Mouse (Mus musculus): ENCODE results near the gene Ifih1.
A peak's percentile ranks its signal among the peaks of the same experiment; 100 is the strongest.

The Ifih1 gene

GRCm38 (mm10) chr2:62639869-62640268 lies 6.2 kb downstream of the Ifih1 start:
- no peak for DNase-seq (ENCODE audit: low read depth, low spot score)

DNA sequence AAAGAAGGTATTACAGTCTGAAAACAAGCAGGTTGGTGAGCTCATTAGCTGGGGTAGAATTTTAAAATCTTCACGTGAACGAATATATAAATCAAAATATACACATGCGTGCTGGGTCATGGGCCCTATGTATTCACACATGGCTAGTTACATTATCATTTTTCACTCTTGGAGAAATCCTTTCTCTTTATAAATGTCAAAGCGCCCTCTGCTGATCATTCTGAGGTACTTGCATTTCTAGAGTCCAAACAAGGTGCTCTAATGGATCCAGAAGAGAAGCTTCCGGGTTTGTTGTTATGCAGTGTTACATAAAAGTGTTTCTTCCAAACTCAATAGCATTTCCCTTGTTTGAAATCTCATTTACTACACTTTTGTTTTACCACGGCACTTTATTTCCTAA lies 15.6 kb downstream of the Ifih1 start:
- DNase-seq (ENCODE audit: low read depth, low spot score): no peak

DNA sequence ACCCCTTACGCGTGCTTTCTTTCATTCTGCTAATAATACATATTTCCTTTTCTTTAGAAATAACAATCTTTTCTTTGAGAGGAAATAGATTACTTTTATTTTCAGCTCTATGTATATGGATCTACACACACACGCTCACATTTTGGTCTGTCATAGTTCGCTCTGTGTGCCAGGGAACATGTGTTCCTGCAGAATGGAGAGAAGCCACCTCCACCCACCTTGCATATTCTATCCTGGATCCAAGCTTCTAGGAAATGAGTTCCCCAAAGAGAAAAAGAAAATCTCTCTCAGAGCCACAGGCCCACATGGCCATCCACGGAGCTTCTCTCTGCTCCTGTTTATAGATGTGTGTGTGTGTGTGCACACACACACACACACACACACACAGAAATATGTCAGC lies 17.7 kb downstream of the Ifih1 start:
- peak; percentile 89 for DNase-seq (ENCODE audit: low read depth, low spot score)

DNA sequence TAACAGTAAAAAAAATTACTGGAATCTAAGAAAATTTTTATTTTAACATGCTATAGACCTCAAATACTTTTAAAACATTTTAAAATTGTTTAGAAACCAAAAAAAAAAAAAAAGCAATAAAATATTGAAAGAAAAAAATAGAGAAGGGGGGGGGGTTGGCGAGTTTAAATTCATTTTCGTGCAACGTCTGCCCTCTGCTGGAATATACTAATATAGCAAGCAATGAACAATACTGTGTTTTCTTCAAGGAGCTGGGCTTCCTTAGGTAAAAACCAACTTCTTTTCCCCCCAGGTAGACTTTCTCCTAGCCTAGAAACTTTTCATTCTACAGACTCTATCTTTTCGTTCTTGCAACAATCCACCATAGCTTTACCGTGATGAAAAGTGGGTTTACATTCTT lies 18.3 kb downstream of the Ifih1 start:
- no peak for DNase-seq (ENCODE audit: low read depth, low spot score)

DNA sequence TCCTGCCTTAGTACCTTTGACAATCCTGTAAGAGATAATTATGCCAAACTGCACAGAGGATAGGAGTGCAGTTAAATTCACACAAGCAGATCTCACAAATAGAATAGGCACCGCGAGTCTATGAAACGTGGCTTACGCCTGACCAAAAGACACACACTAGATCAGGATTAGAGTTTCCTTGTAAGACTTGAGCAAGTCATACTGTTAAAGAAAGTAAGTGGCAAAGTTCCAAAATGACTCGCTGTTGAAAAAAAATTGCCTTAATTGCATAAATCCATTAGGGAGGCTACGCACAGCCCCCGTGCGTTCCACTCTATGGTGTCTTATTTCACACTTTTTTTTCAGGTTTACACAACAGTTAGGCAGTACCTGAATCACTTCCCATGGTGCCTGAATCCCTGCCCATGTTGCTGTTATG lies 23.0 kb downstream of the Ifih1 start:
- DNase-seq (ENCODE audit: low read depth, low spot score): no peak

DNA sequence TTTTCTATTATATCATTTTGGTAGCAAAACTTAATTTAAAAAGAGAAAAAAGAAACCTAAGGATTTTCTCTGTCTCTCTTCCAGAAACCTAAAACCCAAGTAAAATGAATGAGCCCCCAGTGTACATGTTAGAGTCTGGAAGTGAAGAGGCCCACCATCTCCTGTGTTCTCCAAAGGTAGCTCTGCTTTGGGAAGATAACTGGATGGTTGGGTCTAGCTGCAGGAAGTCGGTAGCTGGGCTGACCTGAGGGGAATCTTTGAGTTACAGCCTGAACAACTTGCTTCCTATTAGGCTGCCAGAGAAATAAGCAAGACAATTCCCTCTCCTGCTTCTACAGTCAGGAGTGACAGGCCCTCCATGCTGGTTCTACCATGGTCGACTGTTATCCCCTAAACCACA lies 26.4 kb downstream of the Ifih1 start:
- no peak for DNase-seq (ENCODE audit: low read depth, low spot score)

DNA sequence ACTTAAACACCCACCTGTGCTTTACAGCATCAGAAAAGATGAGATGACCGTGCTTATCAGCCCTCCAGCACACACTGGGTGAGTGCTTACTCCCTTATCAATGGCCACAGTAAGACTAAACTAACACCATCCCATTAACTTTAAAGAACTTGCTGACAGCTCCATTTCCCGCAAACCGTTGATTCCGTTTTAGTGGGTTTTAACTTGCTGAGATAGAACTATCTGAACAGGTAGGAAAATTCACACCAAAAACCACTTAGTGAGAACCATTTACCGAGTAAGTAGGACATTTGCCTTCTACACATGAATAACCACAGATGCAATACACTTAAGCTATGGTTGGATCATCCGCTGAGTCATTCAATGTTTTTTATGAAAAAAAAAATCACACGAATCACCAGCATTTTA lies 27.1 kb downstream of the Ifih1 start:
- DNase-seq (ENCODE audit: low read depth, low spot score): no peak

DNA sequence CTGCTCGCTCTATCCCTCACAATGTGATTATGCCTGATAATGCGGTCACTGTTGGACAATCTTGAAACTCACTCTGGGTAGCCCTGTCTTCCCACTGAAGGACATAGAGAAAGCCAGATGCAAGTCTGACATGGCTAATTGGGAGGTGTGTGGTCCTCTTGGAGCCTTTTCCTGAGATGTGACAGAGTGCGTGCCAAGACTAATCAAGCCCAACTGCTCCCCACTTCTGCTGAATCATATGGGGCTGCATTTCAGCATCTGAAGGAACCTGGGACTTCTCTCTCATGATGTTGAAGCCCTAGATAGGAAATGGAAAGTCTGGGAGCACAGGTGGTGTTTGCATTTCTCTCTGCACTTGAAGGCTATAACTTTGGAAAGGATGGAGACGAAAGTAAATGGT lies 32.9 kb downstream of the Ifih1 start:
- DNase-seq (ENCODE audit: low read depth, low spot score): no peak

DNA sequence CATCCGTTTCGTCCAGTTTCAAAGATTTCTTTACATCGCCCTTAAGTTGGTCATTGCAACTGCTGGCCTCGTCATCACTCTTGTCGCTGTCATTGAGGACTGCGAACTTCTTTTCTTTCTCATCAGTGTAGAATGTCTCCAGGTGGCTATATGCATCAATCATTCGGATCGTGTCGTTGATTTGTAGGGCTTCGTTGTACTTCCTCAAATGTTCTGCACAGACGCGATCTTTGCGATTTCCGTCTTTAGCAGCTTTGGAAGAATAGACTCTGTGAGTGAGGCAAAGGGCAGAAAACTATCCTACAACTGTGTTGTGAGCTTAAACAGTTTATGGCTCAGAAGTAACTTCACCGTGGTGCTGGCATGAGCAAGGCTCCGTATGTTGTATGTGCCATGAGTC lies 39.9 kb downstream of the Ifih1 start:
- no peak for DNase-seq (ENCODE audit: low read depth, low spot score)

DNA sequence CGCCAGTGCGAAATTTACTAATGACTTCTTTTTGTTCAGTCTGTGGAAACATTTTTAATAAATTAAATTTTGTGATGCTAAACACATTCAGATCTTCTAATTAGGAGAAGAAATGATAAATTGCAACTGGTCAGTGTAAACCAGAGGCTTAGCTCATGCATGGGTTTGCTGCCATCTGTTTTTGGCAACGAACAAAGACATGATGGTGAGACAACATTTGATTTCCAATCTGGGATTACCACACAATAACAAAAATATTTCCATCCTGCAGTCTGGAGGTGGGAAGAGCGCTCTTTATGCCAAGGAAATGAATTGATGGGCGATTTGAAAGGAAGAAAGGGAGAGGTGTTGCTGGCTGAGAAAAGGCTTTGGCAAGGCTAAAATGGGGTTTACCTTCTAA lies 42.5 kb downstream of the Ifih1 start:
- no peak for DNase-seq (ENCODE audit: low read depth, low spot score)

- DNase-seq (ENCODE audit: low read depth, low spot score): no peak
Observed at GRCm38 (mm10) chr2:62596586-62596985, 49.5 kb downstream of the Ifih1 start.

- no peak for DNase-seq (ENCODE audit: low read depth, low spot score)
Observed at GRCm38 (mm10) chr2:62594491-62594890, 51.6 kb downstream of the Ifih1 start.

DNA sequence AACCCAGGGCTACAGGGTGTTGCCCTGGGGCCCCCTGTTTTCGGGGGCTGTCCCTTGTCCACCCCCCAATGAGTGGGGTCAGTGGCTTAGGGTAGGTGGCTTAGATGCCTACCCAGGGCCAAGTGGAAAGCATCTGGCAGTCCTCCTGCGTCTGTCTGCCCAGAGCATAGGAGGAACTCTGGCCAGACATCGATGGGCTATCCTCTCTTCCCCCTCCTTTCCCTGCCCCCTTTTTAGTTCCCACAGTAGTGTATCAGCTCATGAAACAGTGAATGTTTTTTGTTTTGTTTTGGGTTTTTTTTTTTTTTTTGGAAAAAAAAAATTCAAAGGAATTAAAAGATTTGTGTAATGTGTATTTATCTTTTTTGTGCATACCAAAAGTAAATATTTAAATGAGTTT lies 54.5 kb downstream of the Ifih1 start:
- DNase-seq (ENCODE audit: low read depth, low spot score): no peak

DNA sequence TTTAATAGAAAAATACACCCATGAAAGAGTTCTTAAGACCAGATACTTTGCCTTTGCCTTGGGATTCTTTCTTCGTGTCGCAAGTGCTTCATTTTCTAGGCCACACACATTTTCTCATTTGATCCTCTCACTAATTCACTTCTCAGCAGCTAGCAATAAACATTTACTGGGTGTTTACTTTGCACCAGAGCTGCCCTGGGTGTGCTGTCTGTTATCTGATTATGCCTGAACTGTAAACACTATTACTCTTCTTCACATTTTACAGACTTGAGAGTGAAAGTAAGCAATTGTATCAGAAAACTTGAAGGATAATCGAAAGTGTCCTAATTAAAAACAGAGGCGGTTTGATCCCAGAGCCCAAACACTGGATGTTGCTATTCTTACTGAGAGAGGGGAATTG lies 56.7 kb downstream of the Ifih1 start:
- DNase-seq (ENCODE audit: low read depth, low spot score): no peak

DNA sequence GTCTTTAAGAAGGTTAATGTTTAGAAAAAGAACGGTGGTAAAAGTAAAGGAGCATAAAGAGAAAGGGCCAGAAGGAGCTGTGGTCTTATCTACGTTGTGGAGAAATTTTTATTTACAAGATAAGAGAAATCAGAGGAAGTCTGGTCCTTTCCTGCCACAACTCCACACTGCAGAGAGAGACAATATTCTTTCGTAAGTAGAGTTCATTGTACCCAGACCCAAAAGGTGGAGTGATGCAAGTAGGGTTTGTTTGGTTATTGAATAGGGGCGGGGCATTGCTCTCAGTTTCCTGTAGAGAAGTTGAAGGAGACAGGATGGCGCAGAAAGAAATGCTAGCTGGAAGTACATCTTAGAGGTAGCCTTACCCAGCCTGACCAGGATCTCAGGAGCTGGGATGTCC lies 60.3 kb downstream of the Ifih1 start:
- DNase-seq (ENCODE audit: low read depth, low spot score): no peak

DNA sequence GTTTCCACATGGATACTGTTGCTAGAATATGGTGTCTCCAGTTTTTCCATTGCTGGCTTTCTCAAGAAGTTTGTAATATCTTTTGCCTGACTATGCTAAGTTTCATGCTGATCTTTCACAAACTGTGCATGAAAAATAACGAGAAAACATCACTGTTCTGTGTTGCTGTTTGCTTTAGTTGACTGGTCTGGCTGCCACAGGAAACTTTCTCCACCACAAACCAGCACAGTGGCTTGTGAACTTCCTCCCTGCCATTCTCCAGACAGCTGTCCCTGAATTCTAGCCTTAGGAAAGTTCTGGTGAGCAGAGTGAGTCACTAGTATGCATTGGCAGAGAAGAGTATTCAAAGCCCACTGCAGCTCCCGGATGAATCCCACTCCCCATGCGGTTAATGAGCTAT lies 71.1 kb downstream of the Ifih1 start:
- DNase-seq (ENCODE audit: low read depth, low spot score): no peak

- DNase-seq (ENCODE audit: low read depth, low spot score): peak; percentile 78
Observed at GRCm38 (mm10) chr2:62574250-62574649, 71.8 kb downstream of the Ifih1 start.

DNA sequence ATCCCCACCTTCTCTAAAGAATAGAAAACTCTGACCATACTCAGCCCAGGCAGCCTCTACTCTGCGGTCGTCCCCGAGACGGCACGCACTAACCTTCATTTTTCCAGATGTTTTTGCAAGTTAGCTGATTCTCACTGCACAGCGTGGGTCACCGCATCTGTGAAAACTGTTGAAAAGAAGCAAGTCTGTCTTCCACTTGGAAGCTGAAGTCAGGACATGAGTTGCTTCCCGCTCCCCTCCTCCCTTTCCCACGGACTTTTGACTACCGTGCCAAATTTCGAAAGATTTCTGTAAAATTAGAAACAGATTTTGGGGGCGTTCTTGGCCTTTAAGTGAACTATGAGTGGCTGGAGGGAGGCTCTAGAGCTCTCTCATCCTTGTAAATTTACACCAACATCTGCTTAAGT lies 72.3 kb downstream of the Ifih1 start, which contains the start of gene Fap:
TSS of gene Fap (minus strand) at position 323 of the 407 bp plus-strand sequence.
- no peak for DNase-seq (ENCODE audit: low read depth, low spot score)

- peak; percentile 55 for DNase-seq (ENCODE audit: low read depth, low spot score)
Observed at GRCm38 (mm10) chr2:62573099-62573752, 72.8 kb downstream of the Ifih1 start.

DNA sequence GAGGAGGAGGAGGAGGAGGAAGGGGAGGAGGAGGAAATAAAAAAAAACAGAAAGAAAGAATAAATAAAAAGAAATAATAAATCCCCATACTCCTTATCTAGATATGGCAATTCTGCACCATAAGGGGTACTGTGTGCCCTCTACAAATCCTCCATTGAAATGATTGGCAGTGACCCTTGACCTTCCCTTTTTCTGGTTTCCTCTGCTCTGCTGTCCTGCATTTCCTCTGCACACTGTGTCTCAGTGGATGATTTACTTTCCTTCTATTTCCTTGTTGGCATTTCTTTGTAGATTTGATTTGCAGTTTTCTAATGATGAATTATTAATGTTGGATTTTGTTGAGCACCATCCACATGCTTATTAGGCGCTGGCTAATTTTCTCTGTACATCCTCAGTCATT lies 81.4 kb downstream of the Ifih1 start:
- DNase-seq (ENCODE audit: low read depth, low spot score): no peak

DNA sequence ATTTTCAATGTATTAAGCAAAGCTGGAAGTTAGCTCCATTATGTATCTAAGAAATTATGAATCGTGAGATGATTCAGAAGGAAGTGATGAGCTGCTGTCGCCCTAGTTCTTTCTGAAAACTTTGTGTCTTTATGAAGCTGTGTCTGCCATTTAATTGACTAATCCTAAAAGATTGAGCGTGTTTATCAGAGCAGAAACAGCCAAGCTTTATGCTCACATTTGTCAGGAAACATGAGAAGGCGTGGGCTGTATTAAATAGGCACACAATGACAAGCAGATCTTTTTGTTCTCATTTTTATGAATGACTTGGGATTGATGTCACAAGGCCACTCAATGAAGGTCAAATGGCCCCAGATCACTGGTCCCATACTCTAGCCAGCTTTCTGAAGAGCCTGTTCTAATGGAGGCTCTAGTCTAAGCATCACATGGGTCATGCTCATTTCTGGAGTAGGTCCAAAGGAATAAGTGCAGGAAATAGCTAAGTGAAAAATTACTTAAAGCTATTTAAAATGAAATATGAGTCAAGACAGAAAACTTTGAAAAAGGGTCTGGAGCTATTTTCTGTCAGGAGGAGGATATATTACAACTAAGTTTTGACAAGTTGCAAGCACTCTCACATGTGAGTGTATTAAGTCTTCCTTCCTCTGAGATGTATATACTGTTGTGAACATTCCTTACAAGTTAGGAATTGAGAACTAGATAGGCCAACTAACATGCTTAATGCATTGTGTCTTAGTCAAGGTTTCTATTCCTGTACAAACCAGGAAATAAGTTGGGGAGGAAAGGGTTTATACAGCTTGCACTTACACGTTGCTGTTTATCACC lies 83.2 kb downstream of the Ifih1 start:
- DNase-seq (ENCODE audit: low read depth, low spot score): no peak

DNA sequence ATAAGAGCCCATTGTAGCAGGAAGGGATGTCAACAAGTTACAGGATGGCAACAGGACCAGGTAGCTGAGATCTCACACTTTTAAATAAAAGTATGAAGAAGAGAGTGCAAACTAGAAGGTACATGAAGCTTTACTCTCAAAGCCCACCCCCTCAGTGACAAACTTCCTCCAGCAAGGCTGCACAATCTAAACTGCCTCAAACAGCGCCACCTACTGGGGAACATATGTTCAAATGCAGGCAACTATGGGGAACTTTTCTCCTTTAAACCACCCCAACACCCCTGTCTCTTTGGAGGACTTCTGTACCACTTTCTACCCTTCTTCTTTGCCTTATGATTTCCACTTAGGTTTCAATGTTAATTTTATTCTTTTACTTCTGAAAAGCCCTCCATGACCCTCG lies 88.6 kb downstream of the Ifih1 start:
- no peak for DNase-seq (ENCODE audit: low read depth, low spot score)

- no peak for DNase-seq (ENCODE audit: low read depth, low spot score)
Observed at GRCm38 (mm10) chr2:62556349-62556748, 89.7 kb downstream of the Ifih1 start.
